Mouse (Mus musculus) heart, adult 2 months (tissue): ENCODE measurements around the gene Retsat.

Experiments used
- CTCF ChIP-seq: fragments of 200-600 bp; IDR thresholded peaks from 2 replicates; pipeline ENCODE4 v1.8.1; 2022; ENCODE audit warnings: antibody characterized with exemption, mild to moderate bottlenecking, moderate library complexity
- EP300 ChIP-seq: fragments of 200-500 bp; IDR thresholded peaks from 2 replicates; pipeline ENCODE4 v1.6.1; 2011; ENCODE audit warnings: low read depth, low read length, control low read depth; ENCODE audit not compliant: insufficient read depth

GRCm38 (mm10) chr6:72610261-72610660 lies 12.0 kb downstream of the Retsat start:
- TF ChIP-seq CTCF (no peak), EP300 (no peak)
